Mouse (Mus musculus) C2C12 (cell line): ENCODE data around the gene Zfp644. TPM values are rescaled to one million over a fixed set of nuclear protein-coding genes. Genes with fewer than 3 reads are reported as not detected.

Experiments
- H3K27me3 ChIP-seq: one replicate; pipeline ENCODE4 v1.6.1; 2011; ENCODE audit not compliant: control insufficient read depth, insufficient read depth, insufficient read length
- H3K36me3 ChIP-seq: one replicate; pipeline ENCODE4 v1.6.1; 2011; ENCODE audit not compliant: control insufficient read depth, insufficient read depth
- H3K4me3 ChIP-seq: one replicate; pipeline ENCODE4 v1.5.1; 2011; ENCODE audit warnings: mild to moderate bottlenecking, control low read depth; ENCODE audit not compliant: poor library complexity, insufficient read depth, severe bottlenecking
- H3K79me2 ChIP-seq: one replicate; pipeline ENCODE4 v1.6.1; 2011; ENCODE audit not compliant: control insufficient read depth, insufficient read depth
- H3K79me3 ChIP-seq: one replicate; pipeline ENCODE4 v1.6.1; 2011; ENCODE audit warnings: low read depth, control low read depth
- H3ac ChIP-seq: one replicate; pipeline ENCODE3; 2011; ENCODE audit warnings: low read depth; ENCODE audit not compliant: control insufficient read depth, insufficient read length
- CEBPB ChIP-seq: IDR thresholded peaks from one replicate; pipeline ENCODE4 v1.6.1; 2011; ENCODE audit warnings: low read depth, mild to moderate bottlenecking, control low read depth, moderate library complexity
- CTCF ChIP-seq: IDR thresholded peaks from one replicate; pipeline ENCODE4 v1.5.1; 2011; ENCODE audit not compliant: control insufficient read depth, insufficient read depth, insufficient read length
- FOSL1 ChIP-seq: IDR thresholded peaks from one replicate; pipeline ENCODE4 v1.8.0; 2011; ENCODE audit warnings: mild to moderate bottlenecking, low read length; ENCODE audit not compliant: poor library complexity, insufficient read depth, severe bottlenecking
- MAX ChIP-seq: IDR thresholded peaks from one replicate; pipeline ENCODE4 v1.6.1; 2011; ENCODE audit warnings: mild to moderate bottlenecking, control low read depth
- MYOD1 ChIP-seq: IDR thresholded peaks from one replicate; pipeline ENCODE4 v1.6.1; 2011; ENCODE audit warnings: low read depth; ENCODE audit not compliant: control insufficient read depth, insufficient read length
- MYOG ChIP-seq: IDR thresholded peaks from one replicate; pipeline ENCODE4 v1.6.1; 2011; ENCODE audit not compliant: control insufficient read depth, insufficient read length; ENCODE audit errors: extremely low read depth
- USF1 ChIP-seq: IDR thresholded peaks from one replicate; pipeline ENCODE4 v1.6.1; 2011; ENCODE audit warnings: low read depth, mild to moderate bottlenecking, control low read depth, moderate library complexity
- polyA plus RNA-seq: library from polyadenylated mRNA; unstranded; fragments of >200 nt; fragmentation: generic; extraction: Trizol; gene quantifications from one replicate; pipeline ENCODE4 v1.2.1, GENCODE M21; 2012; ENCODE audit warnings: missing spikeins

Zfp644 gene
- polyA plus RNA-seq, 1 experiment, result 5.3 TPM

DNA sequence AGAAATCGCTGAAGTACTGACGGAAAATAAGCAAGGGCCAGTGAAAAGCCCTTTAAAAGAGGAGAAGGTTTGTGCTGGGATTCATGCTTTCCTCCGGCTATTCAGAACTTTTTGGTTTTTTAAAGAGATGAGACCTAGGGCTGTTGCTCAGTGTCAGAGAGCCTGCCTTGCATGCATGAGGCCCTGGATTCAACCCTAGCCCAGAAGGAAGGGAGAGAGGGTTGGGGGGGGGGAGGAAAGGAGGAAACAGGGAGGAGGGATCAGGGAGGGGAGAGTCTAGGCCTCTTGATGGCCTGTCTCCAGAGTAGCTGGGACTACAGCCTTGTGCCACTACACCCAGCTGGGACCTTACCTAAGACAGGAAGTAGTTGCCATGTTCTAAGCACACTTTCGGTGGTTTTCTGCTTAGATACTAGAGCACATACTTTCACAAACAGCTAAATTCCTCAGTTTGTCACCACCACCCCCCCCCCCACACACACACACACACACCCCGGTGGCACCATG is 14.2 kb upstream of the Zfp644 start:
- Histone ChIP-seq H3K4me3 (no peak overlapping the region), H3K79me3 (no peaks in the 10 kb centered on the region)
- TF ChIP-seq FOSL1, result no peak
- TF ChIP-seq MYOG, result no peak
- no peak for TF ChIP-seq CTCF
- no peak for TF ChIP-seq CEBPB
- TF ChIP-seq MYOD1, result no peak
- no peak for TF ChIP-seq USF1
- TF ChIP-seq MAX, result no peak

DNA sequence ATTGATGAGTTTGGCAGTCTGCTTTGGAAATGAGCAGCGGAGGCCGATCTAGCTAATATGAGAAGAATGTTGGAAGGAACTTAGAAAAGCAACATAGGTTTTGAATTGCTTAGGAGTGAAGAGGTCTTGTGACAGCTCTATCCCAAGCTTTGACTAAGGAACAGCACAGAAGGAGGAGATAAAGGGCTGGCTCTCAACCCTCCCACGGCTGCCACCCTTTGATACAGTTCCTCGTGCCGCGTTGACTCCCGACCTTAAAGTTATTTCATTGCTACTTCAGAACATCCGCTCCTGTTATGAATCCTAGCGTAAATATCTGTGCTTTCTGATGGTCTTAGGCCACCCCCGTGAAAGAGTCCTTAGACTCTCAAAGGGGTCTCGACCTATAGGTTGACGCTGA is 13.5 kb upstream of the Zfp644 start:
- TF ChIP-seq CEBPB, result no peak
- no peak for TF ChIP-seq CTCF
- TF ChIP-seq USF1, result no peak
- TF ChIP-seq MYOG, result no peak
- no peak for TF ChIP-seq MYOD1
- TF ChIP-seq FOSL1, result no peak
- TF ChIP-seq MAX, result no peak
- Histone ChIP-seq H3K27me3 (peaks cover 6% of the 10 kb centered on the region), H3K79me3 (no peaks in the 10 kb centered on the region)

More for the DNA sequence above, 14.2 kb upstream of the Zfp644 start:
- H3K27me3 ChIP-seq, result peaks cover 6% of the 10 kb centered on the region
- H3K36me3 ChIP-seq, result no peaks in the 10 kb centered on the region
- no peak overlapping the region for H3ac ChIP-seq
- H3K79me2 ChIP-seq, result no peaks in the 10 kb centered on the region

DNA sequence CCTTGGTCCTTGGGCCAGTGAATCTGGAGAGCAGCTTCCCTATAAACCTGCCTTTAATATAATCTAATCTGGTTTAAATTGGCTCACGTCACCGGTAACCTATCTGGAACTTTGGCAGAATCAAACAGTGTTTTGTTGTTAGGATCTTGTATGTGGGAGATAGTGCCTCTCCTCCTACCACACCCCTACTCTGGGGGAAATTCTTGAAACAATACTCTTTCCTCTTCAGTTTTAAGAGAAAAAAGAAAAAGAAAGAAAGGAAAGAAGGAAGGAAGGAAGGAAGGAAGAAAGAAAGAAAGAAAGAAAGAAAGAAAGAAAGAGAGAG is 13.0 kb upstream of the Zfp644 start:
- TF ChIP-seq FOSL1, result no peak
- TF ChIP-seq MAX, result no peak
- TF ChIP-seq MYOD1, result no peak
- TF ChIP-seq CTCF, result no peak
- no peak for TF ChIP-seq USF1
- TF ChIP-seq CEBPB, result no peak
- TF ChIP-seq MYOG, result no peak

More for the DNA sequence above, 13.5 kb upstream of the Zfp644 start:
- Histone ChIP-seq H3K4me3 (no peak overlapping the region), H3ac (no peak overlapping the region), H3K79me2 (no peaks in the 10 kb centered on the region), H3K36me3 (no peaks in the 10 kb centered on the region)

DNA sequence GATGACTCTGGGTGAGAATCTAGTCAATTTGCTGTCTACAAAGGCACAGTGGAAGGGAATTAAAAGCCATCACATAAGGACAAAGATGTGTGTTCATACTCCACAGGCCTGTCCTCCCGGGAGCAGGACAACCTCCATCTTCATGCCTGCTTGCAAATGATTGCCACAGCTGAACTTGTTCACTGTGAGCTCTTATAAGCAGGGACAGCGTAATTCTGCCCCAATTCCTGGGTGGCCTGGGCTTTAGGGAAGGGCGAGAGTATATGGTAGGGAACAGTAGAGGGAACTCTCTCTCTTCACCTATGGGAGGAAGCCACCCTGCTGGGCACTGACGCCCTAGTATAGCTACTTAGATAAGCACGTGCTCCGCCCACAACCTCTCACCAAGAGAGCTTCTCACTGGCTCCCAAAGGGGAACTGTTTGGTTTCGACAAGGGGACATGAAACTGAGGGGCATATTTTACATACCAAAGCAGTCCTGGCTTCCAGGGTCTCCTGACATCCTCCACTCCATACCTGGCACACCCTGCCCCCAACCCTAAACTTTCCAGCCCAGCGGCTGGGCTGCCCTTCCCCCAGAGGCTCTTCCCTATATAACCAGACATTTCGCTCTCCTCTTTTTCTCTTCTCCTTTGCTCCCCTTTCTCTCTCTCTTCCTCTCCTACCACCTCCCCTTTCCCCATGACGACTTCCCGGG is 12.4 kb upstream of the Zfp644 start:
- H3K27me3 ChIP-seq, result peaks cover 6% of the 10 kb centered on the region
- H3K79me2 ChIP-seq, result no peaks in the 10 kb centered on the region
- no peak overlapping the region for H3K4me3 ChIP-seq
- H3K79me3 ChIP-seq, result no peaks in the 10 kb centered on the region
- no peak overlapping the region for H3ac ChIP-seq
- H3K36me3 ChIP-seq, result no peaks in the 10 kb centered on the region
- TF ChIP-seq CTCF, result no peak
- no peak for TF ChIP-seq USF1
- no peak for TF ChIP-seq CEBPB
- TF ChIP-seq FOSL1, result no peak
- TF ChIP-seq MYOG, result no peak
- TF ChIP-seq MAX, result no peak
- no peak for TF ChIP-seq MYOD1

More for the DNA sequence above, 13.0 kb upstream of the Zfp644 start:
- Histone ChIP-seq H3K79me2 (no peaks in the 10 kb centered on the region), H3ac (no peak overlapping the region), H3K4me3 (no peak overlapping the region), H3K36me3 (no peaks in the 10 kb centered on the region), H3K79me3 (no peaks in the 10 kb centered on the region), H3K27me3 (peaks cover 6% of the 10 kb centered on the region)

DNA sequence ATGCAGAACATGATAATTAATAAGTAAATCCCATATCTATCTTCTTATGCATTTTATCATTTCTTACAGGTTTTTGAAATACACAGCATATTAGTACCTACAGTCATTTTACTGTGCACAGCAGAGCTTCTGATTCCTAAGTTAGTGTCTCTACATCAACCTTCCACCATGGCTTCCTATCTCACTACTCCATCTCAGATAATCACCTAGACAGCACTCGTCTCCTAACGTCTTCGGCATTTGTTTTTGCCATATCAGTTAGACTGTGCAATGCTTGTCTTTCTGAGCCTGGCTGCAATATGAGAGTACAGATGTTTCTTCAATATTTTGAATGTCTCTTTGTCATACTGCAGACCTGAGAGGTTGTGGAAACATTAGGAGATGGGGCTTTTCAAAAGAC is 9.3 kb upstream of the Zfp644 start:
- H3K4me3 ChIP-seq, result no peak overlapping the region
- no peaks in the 10 kb centered on the region for H3K79me2 ChIP-seq
- H3K27me3 ChIP-seq, result peaks cover 3% of the 10 kb centered on the region
- no peaks in the 10 kb centered on the region for H3K36me3 ChIP-seq
- TF ChIP-seq CEBPB (no peak), MAX (no peak), USF1 (no peak), MYOD1 (no peak), MYOG (no peak), CTCF (no peak), FOSL1 (no peak)
- no peaks in the 10 kb centered on the region for H3K79me3 ChIP-seq
- H3ac ChIP-seq, result no peak overlapping the region

DNA sequence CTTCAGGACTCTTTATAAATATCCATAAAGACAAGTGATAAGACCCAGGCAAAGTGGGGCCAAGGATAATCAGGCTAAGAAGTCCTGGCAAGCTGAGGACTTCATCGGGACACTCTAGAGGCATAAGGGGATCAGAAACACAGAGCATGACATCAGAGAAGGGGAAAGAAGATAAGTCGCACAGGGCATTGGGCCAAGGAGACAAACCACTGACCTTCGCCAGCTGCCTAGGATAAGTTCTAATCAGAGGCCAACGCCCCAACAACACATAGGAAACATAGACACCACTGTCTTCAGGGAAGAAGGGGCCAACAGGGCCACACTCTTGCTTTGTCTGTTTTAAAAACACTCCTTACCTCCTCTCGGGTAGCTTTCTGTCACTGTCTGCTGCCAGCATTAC is 8.1 kb upstream of the Zfp644 start:
- TF ChIP-seq MAX (no peak), MYOD1 (no peak), USF1 (no peak), MYOG (no peak), FOSL1 (no peak), CEBPB (no peak), CTCF (no peak)

More for the DNA sequence above, 8.1 kb upstream of the Zfp644 start:
- Histone ChIP-seq H3K27me3 (peaks cover 3% of the 10 kb centered on the region), H3K36me3 (no peaks in the 10 kb centered on the region), H3ac (no peak overlapping the region), H3K4me3 (no peak overlapping the region), H3K79me3 (no peaks in the 10 kb centered on the region), H3K79me2 (no peaks in the 10 kb centered on the region)
